Mouse (Mus musculus) kidney, postnatal 0 days (tissue): Measurements from ENCODE around the gene Btd. TPM values are rescaled to one million over a fixed set of nuclear protein-coding genes. Genes with fewer than 3 reads are reported as not detected.

Experiments used
- ATAC-seq: fragments of 200-750 bp; cut with Nextera tagmentation; replicated peaks from 2 replicates; pipeline ENCODE4 v1.8.0; 2017; ENCODE audit warnings: low read depth, moderate number of reproducible peaks, moderate TSS enrichment, moderate library complexity; ENCODE audit not compliant: low FRiP score
- DNase-seq: peaks from one replicate; pipeline ENCODE4 v3.0.0-alpha.2; 2016; ENCODE audit warnings: low spot score
- H3K27ac ChIP-seq: fragments of 300-500 bp; sonication (generic); 2 replicates; pipeline ENCODE4 v1.5.1; 2014; ENCODE audit warnings: mild to moderate bottlenecking
- H3K27me3 ChIP-seq: fragments of 300-500 bp; sonication (generic); 2 replicates; pipeline ENCODE4 v1.6.1; 2014; ENCODE audit warnings: low read length, mixed read lengths; ENCODE audit not compliant: insufficient read depth
- H3K36me3 ChIP-seq: fragments of 300-500 bp; sonication (generic); 2 replicates; pipeline ENCODE4 v1.6.1; 2014; ENCODE audit warnings: low read length, mixed read lengths; ENCODE audit not compliant: insufficient read depth
- H3K4me1 ChIP-seq: fragments of 300-500 bp; sonication (generic); replicated peaks from 2 replicates; pipeline ENCODE4 v1.6.1; 2014; ENCODE audit warnings: antibody characterized with exemption, low read length, mixed read lengths; ENCODE audit not compliant: insufficient read depth
- H3K4me2 ChIP-seq: fragments of 300-500 bp; sonication (generic); 2 replicates; pipeline ENCODE4 v1.6.1; 2014; ENCODE audit warnings: mild to moderate bottlenecking, low read length, moderate library complexity, mixed read lengths
- H3K4me3 ChIP-seq: fragments of 300-500 bp; sonication (generic); replicated peaks from 2 replicates; pipeline ENCODE4 v1.5.1; 2014; ENCODE audit warnings: low read depth, low read length
- H3K9ac ChIP-seq: fragments of 300-500 bp; sonication (generic); 2 replicates; pipeline ENCODE4 v1.6.1; 2014; ENCODE audit warnings: low read depth, low read length
- H3K9me3 ChIP-seq: fragments of 300-500 bp; sonication (generic); replicated peaks from 2 replicates; pipeline ENCODE4 v1.6.1; 2016; ENCODE audit warnings: low read length, inconsistent platforms, mixed read lengths
- CTCF ChIP-seq: IDR thresholded peaks from 2 replicates; pipeline ENCODE4 v1.5.1; 2016; ENCODE audit warnings: antibody characterized with exemption, low read depth, mild to moderate bottlenecking, moderate library complexity
- WGBS: fragments of 180-500 bp; shearing (Covaris S2); extraction: QIAGEN DNeasy Blood & Tissue Kit; methylation state at CpG from one replicate; pipeline ENCODE4 v1.1.7; 2014; 5-methylcytosine and 5-hydroxymethylcytosine counted together
- polyA plus RNA-seq: library from polyadenylated mRNA; unstranded; fragments of >200 nt; fragmentation: Nextera tagmentation; extraction: Ambion mirVana; gene quantifications from 2 replicates; pipeline ENCODE4 v1.2.1, GENCODE M21; 2015

Btd gene
- polyA plus RNA-seq, 1 experiment from 2014 or later, result 60.6 TPM

GRCm38 (mm10) chr14:31617997-31618396 lies 22.8 kb upstream of the Btd start:
- Histone ChIP-seq H3K27ac (no peak overlapping the region), H3K27me3 (no peaks in the 10 kb centered on the region), H3K9ac (no peak overlapping the region), H3K4me3 (no peak overlapping the region), H3K9me3 (no peaks in the 10 kb centered on the region), H3K36me3 (0 out of 2 replicates have a peak, but pooled peaks cover 4% of the 10 kb centered on the region), H3K4me2 (no peak overlapping the region), H3K4me1 (no peaks in the 10 kb centered on the region)
- TF ChIP-seq CTCF, result no peak
- ATAC-seq (no peak), DNase-seq (no peak)
- WGBS, result 87% methylated on average over 3 of the region's 3 CpGs

- H3K4me3 ChIP-seq, result no peak overlapping the region
- DNase-seq (no peak), ATAC-seq (no peak)
- no peak overlapping the region for H3K27ac ChIP-seq
- H3K27me3 ChIP-seq, result no peaks in the 10 kb centered on the region
- H3K4me2 ChIP-seq, result no peak overlapping the region
- H3K9me3 ChIP-seq, result no peaks in the 10 kb centered on the region
- H3K36me3 ChIP-seq, result 0 out of 2 replicates have a peak, but pooled peaks cover 4% of the 10 kb centered on the region
- WGBS, result 77% methylated on average over 9 of the region's 9 CpGs
- H3K4me1 ChIP-seq, result no peaks in the 10 kb centered on the region
- no peak for TF ChIP-seq CTCF
- no peak overlapping the region for H3K9ac ChIP-seq
These were observed 20.1 kb upstream of the Btd start for GRCm38 (mm10) chr14:31620591-31621223.

DNA sequence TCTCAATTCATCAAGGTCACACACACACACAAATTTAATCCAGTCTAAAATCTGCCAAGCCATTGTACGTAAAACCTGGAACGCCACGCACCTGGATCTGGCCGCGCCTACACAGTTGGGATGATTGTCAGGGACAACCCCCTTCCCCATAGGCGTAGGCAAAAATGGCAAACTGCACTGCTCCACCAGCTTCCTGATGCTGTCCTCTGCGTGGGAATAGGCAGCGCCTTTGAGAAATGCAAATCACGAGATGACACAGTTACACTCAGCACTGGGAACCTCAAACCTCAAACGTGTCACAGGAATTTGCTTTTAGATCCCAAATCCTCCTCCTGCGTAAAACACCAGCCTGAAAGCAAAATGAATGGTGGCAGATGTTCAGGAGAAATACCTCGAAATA lies 18.1 kb upstream of the Btd start:
- 88% methylated on average over 12 of the region's 12 CpGs for WGBS
- Histone ChIP-seq H3K27ac (no peak overlapping the region), H3K4me2 (no peak overlapping the region), H3K27me3 (no peaks in the 10 kb centered on the region), H3K4me3 (no peak overlapping the region), H3K36me3 (0 out of 2 replicates have a peak, but pooled peaks cover 4% of the 10 kb centered on the region), H3K4me1 (no peaks in the 10 kb centered on the region), H3K9me3 (no peaks in the 10 kb centered on the region), H3K9ac (no peak overlapping the region)
- DNase-seq (no peak), ATAC-seq (no peak)
- TF ChIP-seq CTCF, result no peak

DNA sequence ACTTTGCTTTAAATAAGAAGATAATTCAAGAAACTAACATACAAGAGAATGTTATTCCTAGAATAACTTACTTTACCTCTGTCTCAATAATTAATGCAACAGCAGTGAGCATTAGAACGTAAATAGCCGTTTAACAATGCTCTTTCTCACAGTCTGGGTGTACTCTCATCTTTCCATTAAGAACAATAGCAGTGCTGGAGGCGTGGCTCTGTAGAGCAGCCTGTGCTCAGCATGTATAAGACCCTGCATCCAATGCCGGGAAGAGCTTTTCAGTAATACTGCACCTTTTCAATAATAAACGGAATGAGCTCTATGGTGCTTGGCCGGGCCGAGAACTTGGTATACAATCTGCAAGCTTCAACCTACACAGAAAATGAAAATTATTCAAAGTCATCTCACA lies 10.2 kb upstream of the Btd start:
- Histone ChIP-seq H3K27me3 (no peaks in the 10 kb centered on the region), H3K4me1 (no peaks in the 10 kb centered on the region), H3K4me2 (no peak overlapping the region), H3K4me3 (no peak overlapping the region), H3K9me3 (no peaks in the 10 kb centered on the region), H3K27ac (no peak overlapping the region), H3K36me3 (no peaks in the 10 kb centered on the region), H3K9ac (no peak overlapping the region)
- TF ChIP-seq CTCF, result no peak
- DNase-seq (no peak), ATAC-seq (no peak)
- WGBS, result 71% methylated on average over 7 of the region's 7 CpGs

DNA sequence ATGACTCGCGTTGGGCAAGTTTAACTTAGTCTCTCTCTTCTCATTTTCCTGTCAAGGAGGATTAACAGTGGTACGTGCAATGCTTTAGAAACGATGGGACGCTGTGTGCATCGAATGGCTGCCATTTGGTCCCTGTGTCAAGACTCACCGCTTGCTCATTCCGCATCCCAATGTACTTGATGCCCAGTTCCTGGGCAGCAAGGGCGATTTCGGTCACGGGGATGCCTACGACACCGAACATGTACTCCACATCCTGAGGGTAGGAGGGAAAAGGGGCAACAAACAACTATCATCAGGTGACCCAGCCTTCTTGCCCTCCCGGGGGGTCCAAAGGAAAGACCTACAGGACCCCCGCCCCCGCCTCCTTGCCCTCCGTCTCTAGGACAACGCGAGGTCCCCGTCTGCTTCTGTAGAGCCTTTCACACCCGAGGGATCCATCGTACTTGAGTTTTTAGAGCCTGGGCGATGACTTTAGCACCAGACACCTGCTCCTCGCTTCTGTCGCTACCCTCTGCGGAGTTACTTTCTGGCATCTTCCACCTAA lies 410 bp upstream of the Btd start, which contains the start of gene Gm49387:
TSS of gene Gm49387 (minus strand) at position 533 of the 544 bp plus-strand sequence.
- Histone ChIP-seq H3K4me1 (0 out of 2 replicates have a peak, but pooled peaks cover 4% of the 10 kb centered on the region), H3K9ac (peak within 1 kb of the TSS; percentile 56), H3K27me3 (no peaks in the 10 kb centered on the region), H3K4me2 (peak within 1 kb of the TSS; percentile 94), H3K4me3 (peak within 1 kb of the TSS; percentile 52), H3K9me3 (no peaks in the 10 kb centered on the region), H3K27ac (peak within 1 kb of the TSS; percentile 83), H3K36me3 (no peaks in the 10 kb centered on the region)
- TF ChIP-seq CTCF, result no peak
- WGBS, result 2% methylated on average over 26 of the region's 26 CpGs
- no peak for DNase-seq
- ATAC-seq, result peak; percentile 8; the same call in 1 of the 2 replicates

GRCm38 (mm10) chr14:31641506-31642155 lies 803 bp downstream of the Btd start:
- 55% methylated on average over 9 of the region's 9 CpGs for WGBS
- peak overlapping the region; percentile 83 for H3K27ac ChIP-seq
- no peak for TF ChIP-seq CTCF
- no peaks in the 10 kb centered on the region for H3K9me3 ChIP-seq
- peak overlapping the region; percentile 52 for H3K4me3 ChIP-seq
- no peaks in the 10 kb centered on the region for H3K27me3 ChIP-seq
- H3K9ac ChIP-seq, result peak overlapping the region; percentile 56
- H3K4me1 ChIP-seq, result 0 out of 2 replicates have a peak, but pooled peaks cover 4% of the 10 kb centered on the region
- peak; percentile 59 for ATAC-seq
- peak overlapping the region; percentile 94 for H3K4me2 ChIP-seq
- DNase-seq, result peak; percentile 43
- H3K36me3 ChIP-seq, result no peaks in the 10 kb centered on the region
